Mouse (Mus musculus) limb, embryonic 14.5 days (tissue): ENCODE measurements around the gene Tfb2m. TPM values are rescaled to one million over a fixed set of nuclear protein-coding genes. Genes with fewer than 3 reads are reported as not detected.

Experiments
- ATAC-seq: fragments of 200-750 bp; cut with Nextera tagmentation; 2 replicates; pipeline ENCODE4 v1.8.0; 2017; ENCODE audit warnings: low read depth, moderate number of reproducible peaks, moderate TSS enrichment; ENCODE audit not compliant: low FRiP score
- DNase-seq: peaks from one replicate; pipeline ENCODE4 v3.0.0-alpha.2; 2015; ENCODE audit warnings: low spot score
- H3K27ac ChIP-seq: fragments of 300-500 bp; sonication (generic); replicated peaks from 2 replicates; pipeline ENCODE4 v1.5.1; 2014; ENCODE audit warnings: low read depth, mild to moderate bottlenecking, low read length, moderate library complexity, mixed read lengths
- H3K27me3 ChIP-seq: fragments of 300-500 bp; sonication (generic); 2 replicates; pipeline ENCODE4 v1.6.1; 2014; ENCODE audit warnings: low read length, mixed read lengths; ENCODE audit not compliant: control insufficient read depth, insufficient read depth
- H3K36me3 ChIP-seq: fragments of 300-500 bp; sonication (generic); 2 replicates; pipeline ENCODE4 v1.6.1; 2014; ENCODE audit warnings: mild to moderate bottlenecking, low read length, moderate library complexity, mixed read lengths; ENCODE audit not compliant: control insufficient read depth, insufficient read depth
- H3K4me1 ChIP-seq: fragments of 300-500 bp; sonication (generic); 2 replicates; pipeline ENCODE4 v1.6.1; 2014; ENCODE audit warnings: antibody characterized with exemption, low read length, mixed read lengths; ENCODE audit not compliant: control insufficient read depth, insufficient read depth
- H3K4me2 ChIP-seq: fragments of 300-500 bp; sonication (generic); replicated peaks from 2 replicates; pipeline ENCODE4 v1.6.1; 2014; ENCODE audit warnings: low read depth, mild to moderate bottlenecking, low read length, moderate library complexity; ENCODE audit not compliant: severe bottlenecking
- H3K4me3 ChIP-seq: fragments of 300-500 bp; sonication (generic); replicated peaks from 2 replicates; pipeline ENCODE4 v1.5.1; 2014; ENCODE audit warnings: low read length
- H3K9ac ChIP-seq: fragments of 300-500 bp; sonication (generic); 2 replicates; pipeline ENCODE4 v1.6.1; 2014; ENCODE audit warnings: mild to moderate bottlenecking, low read depth, low read length, moderate library complexity; ENCODE audit not compliant: severe bottlenecking
- H3K9me3 ChIP-seq: fragments of 300-500 bp; sonication (generic); 2 replicates; pipeline ENCODE4 v1.6.1; 2016; ENCODE audit warnings: low read length; ENCODE audit not compliant: control insufficient read depth
- POLR2A ChIP-seq: fragments of 200-500 bp; IDR thresholded peaks from 2 replicates; pipeline ENCODE4 v1.8.0; 2012; ENCODE audit warnings: inconsistent platforms, mild to moderate bottlenecking, moderate library complexity, borderline replicate concordance; ENCODE audit not compliant: insufficient read depth, insufficient read length; ENCODE audit errors: extremely low read depth
- WGBS: fragments of 180-500 bp; shearing (Covaris S2); extraction: QIAGEN DNeasy Blood & Tissue Kit; methylation state at CpG from one replicate; pipeline ENCODE4 v1.1.7; 2014; 5-methylcytosine and 5-hydroxymethylcytosine counted together
- polyA plus RNA-seq, 2 experiments: library from polyadenylated mRNA; depleted of rRNA in 1 of 2; stranded (reverse) in 1 of 2; unstranded in 1 of 2; fragments of >200 nt; fragmentation: Nextera tagmentation in 1 of 2; extraction: Ambion mirVana in 1 of 2; gene quantifications; 2 replicates each; pipeline versions ENCODE4 v1.2.1 to v1.2.3; 2012 to 2014

The Tfb2m gene
- polyA plus RNA-seq, 2 experiments, result 20.2 to 31.3 TPM

- WGBS, result 69% methylated on average over 3 of the region's 3 CpGs
- no peak for TF ChIP-seq POLR2A
- H3K27me3 ChIP-seq, result no peaks in the 10 kb centered on the region
- H3K27ac ChIP-seq, result no peak overlapping the region
- no peaks in the 10 kb centered on the region for H3K4me1 ChIP-seq
- no peak overlapping the region for H3K4me2 ChIP-seq
- H3K4me3 ChIP-seq, result no peak overlapping the region
- peaks cover 26% of the 10 kb centered on the region for H3K36me3 ChIP-seq
- ATAC-seq (no peak), DNase-seq (no peak)
- no peaks in the 10 kb centered on the region for H3K9me3 ChIP-seq
- no peak overlapping the region for H3K9ac ChIP-seq
These were observed 6.2 kb downstream of the Tfb2m start for GRCm38 (mm10) chr1:179539887-179540286.

- no peak for TF ChIP-seq POLR2A
- Histone ChIP-seq H3K9ac (no peak overlapping the region), H3K9me3 (no peaks in the 10 kb centered on the region), H3K36me3 (peaks cover 26% of the 10 kb centered on the region), H3K4me2 (no peak overlapping the region), H3K4me3 (no peak overlapping the region), H3K4me1 (no peaks in the 10 kb centered on the region), H3K27me3 (no peaks in the 10 kb centered on the region), H3K27ac (no peak overlapping the region)
- WGBS, result 94% methylated on average over 3 of the region's 3 CpGs
- DNase-seq (no peak), ATAC-seq (no peak)
These were observed 7.0 kb downstream of the Tfb2m start for GRCm38 (mm10) chr1:179539054-179539453.

GRCm38 (mm10) chr1:179519901-179520300 lies 26.2 kb downstream of the Tfb2m start:
- DNase-seq, result no peak
- Histone ChIP-seq H3K9ac (no peak overlapping the region), H3K4me2 (no peak overlapping the region), H3K9me3 (no peaks in the 10 kb centered on the region), H3K27me3 (no peaks in the 10 kb centered on the region), H3K27ac (no peak overlapping the region), H3K4me1 (0 out of 2 replicates have a peak, but pooled peaks cover 9% of the 10 kb centered on the region), H3K4me3 (no peak overlapping the region), H3K36me3 (no peaks in the 10 kb centered on the region)
- 66% methylated on average over 3 of the region's 3 CpGs for WGBS
- TF ChIP-seq POLR2A, result no peak
- no peak for ATAC-seq

- H3K36me3 ChIP-seq, result no peaks in the 10 kb centered on the region
- 0 out of 2 replicates have a peak, but pooled peaks have one; percentile 29 for TF ChIP-seq POLR2A
- H3K27me3 ChIP-seq, result no peaks in the 10 kb centered on the region
- H3K4me1 ChIP-seq, result 0 out of 2 replicates have a peak, but pooled peaks cover 5% of the 10 kb centered on the region
- H3K4me2 ChIP-seq, result peak within 1 kb of the TSS; percentile 96
- no peaks in the 10 kb centered on the region for H3K9me3 ChIP-seq
- peak within 1 kb of the TSS; percentile 77 for H3K4me3 ChIP-seq
- ATAC-seq (peak; percentile 79), DNase-seq (peak; percentile 71)
- peak within 1 kb of the TSS; percentile 79 for H3K9ac ChIP-seq
- no peak within 1 kb of the TSS for H3K27ac ChIP-seq
- WGBS, result 7% methylated on average over 39 of the region's 39 CpGs
These were observed 28.2 kb downstream of the Tfb2m start, which contains the start of gene Smyd3 for GRCm38 (mm10) chr1:179517713-179518465. Gene Smyd3 (minus strand): TSS chr1:179518041.

- H3K4me1 ChIP-seq, result 0 out of 2 replicates have a peak, but pooled peaks cover 5% of the 10 kb centered on the region
- H3K4me2 ChIP-seq, result peak overlapping the region; percentile 96
- DNase-seq, result peak; percentile 21
- no peaks in the 10 kb centered on the region for H3K27me3 ChIP-seq
- H3K27ac ChIP-seq, result no peak overlapping the region
- peak; percentile 53 for ATAC-seq
- H3K9me3 ChIP-seq, result no peaks in the 10 kb centered on the region
- WGBS, result under 1% methylated on average over 21 of the region's 21 CpGs
- H3K9ac ChIP-seq, result peak overlapping the region; percentile 79
- H3K4me3 ChIP-seq, result peak overlapping the region; percentile 77
- H3K36me3 ChIP-seq, result no peaks in the 10 kb centered on the region
- TF ChIP-seq POLR2A, result no peak
These were observed 28.9 kb downstream of the Tfb2m start for GRCm38 (mm10) chr1:179516941-179517712.
